Mouse (Mus musculus) left cerebral cortex, postnatal 25 days (tissue): ENCODE data around the gene Zmynd15. TPM values are rescaled to one million over a fixed set of nuclear protein-coding genes. Genes with fewer than 3 reads are reported as not detected.
A peak's percentile ranks its signal among the peaks of the same experiment; 100 is the strongest.
"Not testable (repeated sequence)": the region's sequence is repeated elsewhere in the genome, so short reads cannot be mapped to it uniquely, and the experiment has no call there.

Experiments used
- DNase-seq, 2 experiments: peaks; one replicate each; pipeline ENCODE4 v3.0.0; 2022; ENCODE audit warnings: low spot score in 2 of 2, mixed read lengths in 1 of 2
- intact Hi-C: fragments of 180-260 bp; cut with DNase I; formaldehyde crosslinking; loops from one replicate; pipeline ENCODE4 v1.15.1; 2025
- total RNA-seq, 2 experiments: library from RNA; stranded (reverse); gene quantifications; 2 replicates each; pipeline ENCODE4 v1.2.3; 2021

The Zmynd15 gene
- under 1 TPM; 0.41 to 0.94 TPM for total RNA-seq

DNA sequence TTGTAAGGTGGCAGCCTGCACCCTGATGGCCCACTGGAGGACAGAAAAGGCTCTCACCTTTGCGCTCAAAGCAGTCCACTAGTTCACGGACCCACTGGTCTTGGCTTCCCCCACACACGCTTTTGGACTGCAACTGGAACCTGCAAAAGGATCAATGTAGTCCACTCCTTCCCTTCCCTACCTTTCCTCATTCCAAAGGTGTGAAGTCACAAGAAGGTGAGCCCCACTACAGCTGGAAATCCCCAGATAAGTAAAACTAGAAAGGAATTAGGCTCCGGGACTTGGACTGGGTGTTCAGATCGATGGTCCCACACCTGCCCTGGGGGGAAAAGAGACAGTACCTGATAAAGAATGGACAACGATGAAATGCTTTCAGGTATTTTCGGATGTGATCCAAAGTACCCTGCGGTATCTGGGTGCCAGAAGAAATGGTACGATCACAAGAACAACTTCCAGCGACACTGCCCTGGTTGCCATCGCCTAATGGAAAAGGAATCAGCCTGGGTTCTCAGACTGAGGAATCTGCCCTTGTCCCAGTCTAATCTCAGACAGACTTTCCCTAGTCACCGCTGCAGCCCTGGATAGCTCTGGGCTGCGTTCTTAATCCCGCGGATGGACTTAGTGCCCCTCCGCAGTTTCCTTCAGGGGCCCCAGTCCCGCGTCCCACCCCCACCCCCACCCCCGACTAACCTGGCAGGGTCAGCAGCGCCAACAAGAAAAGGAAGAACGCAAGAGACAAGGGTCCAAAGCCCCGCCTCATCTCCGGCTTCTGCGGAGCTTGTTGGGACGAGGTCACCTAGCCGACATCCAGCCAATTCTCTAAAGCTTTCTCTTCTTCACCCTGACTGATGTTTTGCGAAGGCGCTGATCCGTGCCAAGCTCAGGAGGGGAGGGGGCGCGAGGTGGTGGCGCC, at the start of gene Zmynd15:
TSS of gene Zmynd15 (plus strand) at position 746 of the 913 bp plus-strand sequence.
- no peak for DNase-seq
- intact Hi-C loops, result no loop called here

DNA sequence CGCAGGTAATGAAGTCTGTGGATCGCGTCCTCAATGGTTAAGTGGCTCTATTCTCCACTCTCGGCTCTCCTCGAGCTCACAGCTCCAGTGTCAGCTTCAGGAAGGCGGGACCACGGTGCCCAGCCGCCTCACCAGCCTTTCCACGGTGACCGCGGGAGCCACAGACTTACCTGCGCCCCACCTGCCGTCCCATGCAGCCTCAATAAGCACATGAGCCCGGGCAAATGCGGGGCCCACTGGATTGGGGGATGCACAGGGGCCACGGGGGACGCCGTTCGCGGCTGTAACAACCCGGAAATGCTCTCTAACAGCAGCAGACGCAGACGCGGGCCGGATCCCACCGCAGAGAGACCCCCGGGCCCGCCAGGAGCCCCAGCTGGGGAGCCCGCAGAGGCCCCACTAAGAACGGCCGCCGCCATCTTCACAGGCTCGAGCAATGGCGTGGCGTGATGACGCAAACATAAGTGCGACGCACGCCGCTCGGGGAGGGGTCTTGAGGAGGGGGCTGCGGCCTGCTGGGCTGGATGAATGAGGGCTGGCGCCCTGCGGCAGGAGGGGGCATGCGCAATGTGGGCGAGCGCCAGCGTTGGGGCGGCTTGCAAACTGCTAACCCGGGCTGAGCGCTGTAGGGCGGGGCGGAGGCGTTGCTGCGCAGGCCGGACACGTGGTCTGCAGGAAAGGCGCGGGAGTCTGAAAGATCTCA, 49.5 kb upstream of the Zmynd15 start, which contains the start of gene Pelp1:
TSS of gene Pelp1 (minus strand) at position 438 of the 703 bp plus-strand sequence.
- DNase-seq, result peak; percentile 88 to 91
- intact Hi-C loops, result loop anchor here (5.0 kb wide), 1 partner anchor 348 kb away; no protein-coding TSS in a partner anchor

GRCm38 (mm10) chr11:70410297-70410643, 49.0 kb upstream of the Zmynd15 start:
- DNase-seq, result no peak
- intact Hi-C loops, result loop anchor here (5.0 kb wide), 1 partner anchor 347 kb away; no protein-coding TSS in a partner anchor

GRCm38 (mm10) chr11:70412591-70412990, 46.6 kb upstream of the Zmynd15 start:
- DNase-seq, result no peak
- intact Hi-C loops, result loop anchor here (5.0 kb wide), 1 partner anchor 345 kb away; no protein-coding TSS in a partner anchor

GRCm38 (mm10) chr11:70413961-70414360, 45.3 kb upstream of the Zmynd15 start:
- DNase-seq, result peak; percentile 64 to 70
- intact Hi-C loops, result loop anchor here (2.0 to 5.0 kb wide), 2 partner anchors 93 to 343 kb away; no protein-coding TSS in a partner anchor

- intact Hi-C loops, result no loop called here
These were observed 41.0 kb upstream of the Zmynd15 start for GRCm38 (mm10) chr11:70418199-70418598.

DNA sequence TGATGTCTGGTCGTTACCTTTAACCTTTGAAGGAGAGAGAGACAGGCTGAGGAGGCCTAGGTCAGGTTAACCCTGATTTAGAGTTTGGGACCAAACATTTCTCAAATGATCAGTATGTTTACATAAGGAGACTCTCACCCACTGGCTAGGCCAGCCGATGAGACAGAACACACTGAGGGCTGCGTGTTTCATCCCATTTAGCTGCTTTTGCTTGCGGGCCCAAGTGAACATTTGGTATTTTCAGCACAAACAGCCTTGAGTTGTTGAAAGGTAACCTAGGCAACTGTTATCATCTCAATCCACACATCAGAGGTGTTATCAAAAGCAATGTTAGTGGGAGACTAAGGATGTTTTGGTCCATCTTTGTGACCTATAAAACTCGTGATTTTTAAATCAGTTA, 39.7 kb upstream of the Zmynd15 start:
- intact Hi-C loops, result no loop called here

More at GRCm38 (mm10) chr11:70418199-70418598, 41.0 kb upstream of the Zmynd15 start:
- DNase-seq, result no peak

GRCm38 (mm10) chr11:70426598-70426997, 32.6 kb upstream of the Zmynd15 start:
- intact Hi-C loops, result not testable (repeated sequence)

More for the DNA sequence above, 39.7 kb upstream of the Zmynd15 start:
- DNase-seq, result no peak

DNA sequence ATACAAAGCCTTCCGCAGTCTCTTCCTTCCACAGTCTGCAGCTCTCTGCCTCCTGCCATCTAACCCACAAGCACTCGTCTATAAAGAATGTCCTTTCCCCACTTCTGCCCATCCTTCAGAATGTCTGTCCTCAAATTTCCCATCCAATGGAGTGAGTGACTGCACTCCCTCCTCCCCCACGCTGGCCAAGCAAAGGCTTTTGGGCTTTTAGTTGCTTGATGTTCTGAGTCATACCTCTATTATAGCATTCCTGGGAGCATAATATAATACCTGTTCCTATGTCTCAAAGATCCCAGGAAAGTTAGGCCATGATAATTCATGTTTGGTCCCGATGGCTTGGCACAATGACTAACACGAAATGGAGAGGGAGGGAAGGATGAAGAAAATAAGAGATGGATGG, 27.7 kb upstream of the Zmynd15 start:
- intact Hi-C loops, result loop anchor here (5.0 kb wide), 2 partner anchors 76 to 326 kb away; partner anchors contain the start of gene Tm4sf5
- DNase-seq, result peak in 1 of 2 experiments; percentile 28

More at GRCm38 (mm10) chr11:70426598-70426997, 32.6 kb upstream of the Zmynd15 start:
- DNase-seq, result not testable (repeated sequence)

DNA sequence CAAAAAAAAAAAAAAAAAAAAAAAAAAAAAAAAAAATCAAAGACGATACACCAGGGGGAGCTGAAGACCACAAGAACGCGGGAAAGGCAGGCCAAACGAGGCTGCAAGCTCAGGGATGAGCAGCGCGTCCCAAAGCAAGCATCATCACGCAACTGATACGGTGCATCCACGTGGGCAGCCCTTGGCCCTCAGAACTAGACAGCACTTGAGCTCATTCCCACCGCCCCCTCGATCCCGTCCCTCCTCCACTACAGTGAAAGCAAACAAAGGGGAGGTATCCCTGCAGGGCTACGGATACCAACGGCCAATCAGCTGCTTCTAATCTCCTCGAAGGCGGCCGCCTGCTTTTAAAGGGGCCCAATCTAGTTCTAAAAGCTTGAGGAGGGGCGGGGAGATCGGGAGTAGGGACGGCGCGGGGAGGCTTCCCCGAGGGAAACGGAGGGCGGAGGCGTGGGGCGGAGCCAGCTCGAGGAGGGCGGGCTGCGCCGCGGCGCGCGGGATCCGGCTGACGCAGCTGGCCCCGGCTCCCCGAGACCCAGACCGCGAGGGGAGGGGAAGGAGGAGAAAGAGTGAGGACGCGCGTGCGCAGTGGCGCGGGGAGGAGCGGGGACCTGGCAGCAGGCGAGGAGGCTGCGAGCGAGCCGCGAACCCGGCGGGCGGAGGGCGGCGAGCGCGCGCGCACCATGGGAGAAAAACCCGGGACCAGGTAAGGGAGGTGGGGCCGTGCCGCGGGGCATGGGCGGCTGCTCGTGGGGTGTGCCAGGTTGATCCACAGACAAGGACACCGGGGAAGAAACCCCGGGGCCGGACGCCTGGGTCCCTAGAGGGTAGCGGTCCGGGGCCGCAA, 27.0 kb upstream of the Zmynd15 start, which contains the start of gene Arrb2:
TSS of gene Arrb2 (plus strand) at position 588 of the 847 bp plus-strand sequence.
- intact Hi-C loops, result loop anchor here (2.0 to 5.0 kb wide), 3 partner anchors 19 to 325 kb away; partner anchors contain the start of genes Med11 and Tm4sf5

DNA sequence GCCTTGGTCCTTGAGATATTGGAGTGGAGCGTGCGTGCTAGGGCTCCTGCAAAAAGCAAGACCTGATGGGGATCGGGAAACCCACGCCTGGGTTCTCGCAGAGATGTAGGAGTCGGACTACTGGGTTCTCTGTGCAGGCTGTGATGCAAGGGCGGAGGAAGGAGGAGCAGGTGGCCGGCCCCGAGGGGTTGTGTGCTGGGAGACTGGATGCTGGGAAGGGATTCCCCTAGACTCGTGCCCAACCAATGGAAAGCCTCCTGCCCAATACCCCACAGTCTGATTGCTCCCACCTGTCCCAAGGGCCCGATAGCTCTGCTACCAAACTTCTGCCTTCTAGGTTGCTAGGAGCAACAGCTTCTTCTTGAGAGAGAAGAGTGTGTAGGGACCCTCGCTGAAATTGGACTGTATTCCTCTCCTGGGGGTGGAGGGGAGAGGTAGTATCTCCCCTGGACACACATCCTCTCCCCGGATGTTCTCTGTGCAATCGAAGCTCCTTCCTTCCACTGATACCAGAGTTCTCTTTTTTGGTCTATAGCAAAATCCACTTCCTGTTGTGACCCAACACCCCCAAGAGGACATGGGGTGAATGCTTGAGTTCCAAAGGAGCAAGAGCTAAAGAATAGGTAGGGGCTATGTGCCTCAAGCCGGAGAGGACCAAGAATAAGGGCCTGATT, 26.2 kb upstream of the Zmynd15 start:
- DNase-seq, result peak; percentile 54 to 60
- intact Hi-C loops, result loop anchor here (2.0 to 5.0 kb wide), 3 partner anchors 18 to 324 kb away; partner anchors contain the start of genes Med11 and Tm4sf5

More for the DNA sequence above, 27.0 kb upstream of the Zmynd15 start, which contains the start of gene Arrb2:
- peak; percentile 98 to 99 for DNase-seq

- no peak for DNase-seq
- intact Hi-C loops, result loop anchor here (2.0 to 5.0 kb wide), 3 partner anchors 17 to 324 kb away; partner anchors contain the start of genes Med11 and Tm4sf5
These were observed 25.7 kb upstream of the Zmynd15 start for GRCm38 (mm10) chr11:70433569-70433943.

DNA sequence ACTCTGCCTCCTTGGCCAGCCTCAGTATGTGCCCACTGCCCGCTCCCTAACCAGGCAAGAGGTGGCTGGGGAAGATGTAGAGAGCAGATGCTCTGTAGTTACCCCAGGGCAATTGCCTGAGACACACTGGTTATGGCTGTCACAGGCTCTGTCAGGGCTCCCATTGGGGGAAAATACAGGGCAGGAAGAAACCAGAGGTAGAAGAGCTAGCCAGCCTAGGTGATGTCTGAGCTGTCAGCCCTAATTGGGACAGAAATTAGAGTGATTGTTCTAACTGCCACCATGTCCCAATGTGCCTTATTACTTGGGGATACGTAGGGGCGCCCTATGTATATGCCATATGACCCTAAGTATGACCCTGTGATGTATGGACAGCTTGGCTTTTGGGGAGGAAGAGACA, 25.3 kb upstream of the Zmynd15 start:
- intact Hi-C loops, result loop anchor here (2.0 to 5.0 kb wide), 3 partner anchors 17 to 323 kb away; partner anchors contain the start of genes Med11 and Tm4sf5
- DNase-seq, result no peak

DNA sequence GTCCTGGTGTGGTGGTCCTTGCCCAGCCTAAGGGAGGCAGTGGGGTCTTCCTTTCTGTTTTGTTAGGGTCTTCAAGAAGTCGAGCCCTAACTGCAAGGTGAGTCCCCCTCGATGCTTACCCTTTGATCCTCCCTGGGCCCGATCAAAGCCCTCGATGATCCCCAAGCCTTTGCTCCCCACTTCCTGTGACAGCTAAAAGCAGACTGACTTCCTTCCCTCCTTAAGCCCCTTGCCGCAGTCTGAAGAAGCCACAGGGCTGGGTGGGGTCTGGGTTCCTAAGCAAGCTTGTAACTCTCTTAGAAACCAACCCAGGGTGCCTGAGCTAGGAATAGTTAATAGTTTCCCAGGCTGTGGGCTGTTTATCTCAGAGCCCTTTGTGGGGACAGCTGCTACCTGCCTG, 23.8 kb upstream of the Zmynd15 start:
- intact Hi-C loops, result no loop called here
- no peak for DNase-seq

DNA sequence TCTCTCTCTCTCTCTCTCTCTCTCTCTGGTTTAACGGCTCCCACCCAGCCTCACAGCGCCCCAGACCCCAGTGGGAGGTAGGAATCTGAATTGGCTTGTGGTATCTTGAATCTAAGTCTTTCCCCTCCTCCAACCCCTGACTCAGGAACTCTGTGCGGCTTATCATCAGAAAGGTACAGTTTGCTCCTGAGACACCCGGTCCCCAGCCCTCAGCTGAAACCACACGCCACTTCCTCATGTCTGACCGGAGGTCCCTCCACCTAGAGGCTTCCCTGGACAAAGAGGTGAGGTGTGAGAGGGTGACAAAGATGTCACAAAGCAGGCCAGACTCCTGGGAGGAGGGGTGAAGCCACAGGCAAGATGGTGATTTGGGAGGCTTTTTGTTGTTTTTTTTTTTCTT, 21.8 kb upstream of the Zmynd15 start:
- intact Hi-C loops, result no loop called here
- DNase-seq, result no peak

DNA sequence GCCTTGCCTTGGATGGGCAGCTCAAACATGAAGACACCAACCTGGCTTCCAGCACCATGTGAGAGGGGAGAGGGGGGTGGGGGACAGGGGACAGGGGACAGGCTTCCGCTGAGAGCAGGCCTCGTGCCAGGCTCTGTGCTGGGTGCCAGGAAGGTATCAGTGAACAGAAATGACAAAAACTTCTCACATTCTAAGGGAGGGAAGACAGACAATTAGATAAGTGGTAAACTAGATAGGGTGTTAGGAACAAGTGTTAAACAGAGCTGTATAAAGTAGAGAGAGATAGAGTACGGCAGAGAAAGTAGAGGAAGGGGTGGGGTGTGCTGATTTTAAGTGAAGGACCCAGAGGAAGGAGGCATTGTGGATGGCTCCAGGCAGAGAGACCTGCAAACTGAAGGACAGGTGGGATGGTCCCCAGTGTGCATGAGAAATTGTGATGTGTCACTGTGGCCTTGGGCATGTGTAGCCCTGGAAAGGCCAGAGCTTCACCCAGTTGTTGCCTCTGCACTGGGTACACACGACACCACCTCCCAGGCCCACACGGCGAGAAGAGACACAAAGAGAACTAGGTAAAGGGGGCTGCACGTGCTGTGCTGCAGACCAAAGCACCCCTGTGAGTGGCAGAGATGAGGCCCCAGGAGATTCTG, 20.4 kb upstream of the Zmynd15 start:
- no peak for DNase-seq
- intact Hi-C loops, result no loop called here

- intact Hi-C loops, result no loop called here
- DNase-seq, result no peak
These were observed 18.6 kb upstream of the Zmynd15 start for GRCm38 (mm10) chr11:70440637-70441036.

- DNase-seq, result no peak
These were observed 17.4 kb upstream of the Zmynd15 start for GRCm38 (mm10) chr11:70441882-70442281.

More at GRCm38 (mm10) chr11:70441882-70442281, 17.4 kb upstream of the Zmynd15 start:
- intact Hi-C loops, result no loop called here
